Mouse (Mus musculus) testis, adult 2 months (tissue): ENCODE data around the gene Tob1. TPM values are rescaled to one million over a fixed set of nuclear protein-coding genes. Genes with fewer than 3 reads are reported as not detected.

Source experiments
- H3K27ac ChIP-seq: fragments of 200-500 bp; 2 replicates; pipeline ENCODE4 v1.5.1; 2012; ENCODE audit warnings: low read depth, low read length; ENCODE audit not compliant: control insufficient read depth, insufficient read depth
- H3K27me3 ChIP-seq: fragments of 200-500 bp; 2 replicates; pipeline ENCODE4 v1.6.1; 2012; ENCODE audit warnings: mild to moderate bottlenecking, low read length, moderate library complexity; ENCODE audit not compliant: control insufficient read depth, insufficient read depth
- H3K36me3 ChIP-seq: fragments of 200-500 bp; 2 replicates; pipeline ENCODE4 v1.6.1; 2012; ENCODE audit warnings: mild to moderate bottlenecking, low read length; ENCODE audit not compliant: control insufficient read depth, insufficient read depth
- H3K4me1 ChIP-seq: fragments of 200-500 bp; 2 replicates; pipeline ENCODE4 v1.6.1; 2012; ENCODE audit warnings: low read length; ENCODE audit not compliant: control insufficient read depth, insufficient read depth
- H3K4me3 ChIP-seq: fragments of 200-500 bp; 2 replicates; pipeline ENCODE4 v1.5.1; 2012; ENCODE audit warnings: low read depth, mild to moderate bottlenecking, low read length, moderate library complexity, mixed read lengths; ENCODE audit not compliant: control insufficient read depth
- CTCF ChIP-seq: fragments of 200-500 bp; IDR thresholded peaks from 2 replicates; pipeline ENCODE4 v1.5.1; 2012; ENCODE audit warnings: low read depth, mild to moderate bottlenecking, inconsistent platforms, low read length, moderate library complexity; ENCODE audit not compliant: control insufficient read depth, insufficient read depth, insufficient replicate concordance
- POLR2A ChIP-seq: fragments of 200-500 bp; IDR thresholded peaks from 2 replicates; pipeline ENCODE4 v1.6.1; 2012; ENCODE audit warnings: low read depth, mild to moderate bottlenecking, inconsistent platforms, low read length, moderate library complexity; ENCODE audit not compliant: control insufficient read depth
- polyA plus RNA-seq: library from polyadenylated mRNA; depleted of rRNA; stranded (reverse); fragments of >200 nt; gene quantifications from 2 replicates; pipeline ENCODE4 v1.2.3, GENCODE M21; 2012

Gene Tob1
- polyA plus RNA-seq, 1 experiment, result 40.5 TPM

GRCm38 (mm10) chr11:94182711-94183110 is 28.5 kb upstream of the Tob1 start:
- no peaks in the 10 kb centered on the region for H3K27me3 ChIP-seq
- H3K4me3 ChIP-seq, result no peak overlapping the region
- no peak overlapping the region for H3K27ac ChIP-seq
- no peaks in the 10 kb centered on the region for H3K36me3 ChIP-seq
- TF ChIP-seq CTCF, result no peak
- H3K4me1 ChIP-seq, result no peaks in the 10 kb centered on the region; the same call in none of the 2 replicates

- no peak for TF ChIP-seq POLR2A
- no peak for TF ChIP-seq CTCF
- H3K4me1 ChIP-seq, result no peaks in the 10 kb centered on the region; the same call in none of the 2 replicates
- no peak overlapping the region for H3K27ac ChIP-seq
- no peaks in the 10 kb centered on the region for H3K36me3 ChIP-seq
- H3K4me3 ChIP-seq, result no peak overlapping the region
- no peaks in the 10 kb centered on the region for H3K27me3 ChIP-seq
Measured at GRCm38 (mm10) chr11:94183120-94183519, 28.1 kb upstream of the Tob1 start.

GRCm38 (mm10) chr11:94183671-94184070 is 27.6 kb upstream of the Tob1 start:
- Histone ChIP-seq H3K36me3 (no peaks in the 10 kb centered on the region), H3K4me3 (no peak overlapping the region), H3K27me3 (no peaks in the 10 kb centered on the region), H3K27ac (no peak overlapping the region), H3K4me1 (no peaks in the 10 kb centered on the region; the same call in none of the 2 replicates)
- TF ChIP-seq CTCF (no peak), POLR2A (no peak)

- Histone ChIP-seq H3K4me1 (no peaks in the 10 kb centered on the region), H3K27ac (no peak overlapping the region), H3K4me3 (no peak overlapping the region), H3K27me3 (no peaks in the 10 kb centered on the region), H3K36me3 (no peaks in the 10 kb centered on the region)
- TF ChIP-seq POLR2A (no peak), CTCF (no peak)
Measured at GRCm38 (mm10) chr11:94189579-94189978, 21.7 kb upstream of the Tob1 start.

GRCm38 (mm10) chr11:94190665-94191064 is 20.6 kb upstream of the Tob1 start:
- no peaks in the 10 kb centered on the region for H3K36me3 ChIP-seq
- no peaks in the 10 kb centered on the region for H3K4me1 ChIP-seq
- H3K27me3 ChIP-seq, result no peaks in the 10 kb centered on the region
- H3K4me3 ChIP-seq, result no peak overlapping the region
- no peak overlapping the region for H3K27ac ChIP-seq
- no peak for TF ChIP-seq POLR2A
- TF ChIP-seq CTCF, result no peak

GRCm38 (mm10) chr11:94193109-94193508 is 18.1 kb upstream of the Tob1 start:
- no peaks in the 10 kb centered on the region for H3K27me3 ChIP-seq
- no peak overlapping the region for H3K27ac ChIP-seq
- TF ChIP-seq POLR2A, result no peak
- TF ChIP-seq CTCF, result no peak
- H3K4me3 ChIP-seq, result no peak overlapping the region
- H3K36me3 ChIP-seq, result no peaks in the 10 kb centered on the region
- no peaks in the 10 kb centered on the region for H3K4me1 ChIP-seq

- Histone ChIP-seq H3K4me3 (no peak overlapping the region), H3K27ac (no peak overlapping the region), H3K4me1 (no peaks in the 10 kb centered on the region), H3K36me3 (no peaks in the 10 kb centered on the region), H3K27me3 (no peaks in the 10 kb centered on the region)
- no peak for TF ChIP-seq CTCF
- TF ChIP-seq POLR2A, result no peak
Measured at GRCm38 (mm10) chr11:94196311-94196710, 14.9 kb upstream of the Tob1 start.

- TF ChIP-seq POLR2A (no peak), CTCF (no peak)
- H3K27ac ChIP-seq, result no peak overlapping the region
- H3K36me3 ChIP-seq, result no peaks in the 10 kb centered on the region
- H3K4me3 ChIP-seq, result no peak overlapping the region
- no peaks in the 10 kb centered on the region for H3K27me3 ChIP-seq
- no peaks in the 10 kb centered on the region for H3K4me1 ChIP-seq
Measured at GRCm38 (mm10) chr11:94198405-94199146, 12.7 kb upstream of the Tob1 start.
